Mouse (Mus musculus) small intestine, adult 2 months (tissue): ENCODE measurements at regions not wholly inside any gene's neighbourhood (a gene's known extent, or its start where the extent isn't known, plus 50 kb on each side); places are given as distances from the start of the nearest gene placed in this dataset.

Experiments
- CTCF ChIP-seq: fragments of 200-500 bp; IDR thresholded peaks from 2 replicates; pipeline ENCODE4 v1.5.1; 2012; ENCODE audit warnings: low read depth, mild to moderate bottlenecking, control low read depth, inconsistent platforms, low read length, moderate library complexity, mixed read lengths; ENCODE audit not compliant: insufficient replicate concordance, insufficient read length; ENCODE audit errors: extremely low read depth
- POLR2A ChIP-seq: fragments of 200-500 bp; IDR thresholded peaks from 2 replicates; pipeline ENCODE4 v1.6.1; 2012; ENCODE audit warnings: low read depth, mild to moderate bottlenecking, control low read depth, inconsistent platforms, low read length, moderate library complexity

GRCm38 (mm10) chr4:105403686-105404085 is 246.5 kb downstream of the Plpp3 start:
- TF ChIP-seq POLR2A (no peak), CTCF (no peak)
